Mouse (Mus musculus) midbrain, embryonic 15.5 days (tissue): Measurements from ENCODE around the gene Ankrd35. TPM values are rescaled to one million over a fixed set of nuclear protein-coding genes. Genes with fewer than 3 reads are reported as not detected.
A peak's percentile ranks its signal among the peaks of the same experiment; 100 is the strongest.

ENCODE experiments used
- ATAC-seq: fragments of 200-750 bp; cut with Nextera tagmentation; replicated peaks from 2 replicates; pipeline ENCODE4 v1.8.0; 2017; ENCODE audit warnings: moderate TSS enrichment
- H3K27ac ChIP-seq: fragments of 300-500 bp; sonication (generic); 2 replicates; pipeline ENCODE4 v1.5.1; 2015; ENCODE audit warnings: mild to moderate bottlenecking, inconsistent platforms
- H3K27me3 ChIP-seq: fragments of 300-500 bp; sonication (generic); replicated peaks from 2 replicates; pipeline ENCODE4 v1.6.1; 2015; ENCODE audit warnings: inconsistent platforms
- H3K36me3 ChIP-seq: fragments of 300-500 bp; sonication (generic); replicated peaks from 2 replicates; pipeline ENCODE4 v1.6.1; 2015; ENCODE audit warnings: inconsistent platforms
- H3K4me1 ChIP-seq: fragments of 300-500 bp; sonication (generic); 2 replicates; pipeline ENCODE4 v1.6.1; 2015; ENCODE audit warnings: inconsistent platforms
- H3K4me2 ChIP-seq: fragments of 300-500 bp; sonication (generic); 2 replicates; pipeline ENCODE4 v1.6.1; 2015; ENCODE audit warnings: inconsistent platforms, mild to moderate bottlenecking, moderate library complexity
- H3K4me3 ChIP-seq: fragments of 300-500 bp; sonication (generic); 2 replicates; pipeline ENCODE4 v1.5.1; 2015; ENCODE audit warnings: mild to moderate bottlenecking, inconsistent platforms
- H3K9ac ChIP-seq: fragments of 300-500 bp; sonication (generic); 2 replicates; pipeline ENCODE4 v1.6.1; 2015; ENCODE audit warnings: mild to moderate bottlenecking, inconsistent platforms
- H3K9me3 ChIP-seq: fragments of 300-500 bp; sonication (generic); 2 replicates; pipeline ENCODE4 v1.6.1; 2016; ENCODE audit warnings: inconsistent platforms
- WGBS: fragments of 180-500 bp; shearing (Covaris S2); methylation state at CpG from one replicate; pipeline ENCODE4 v1.1.7; 2015; ENCODE audit warnings: mixed read lengths; 5-methylcytosine and 5-hydroxymethylcytosine counted together
- polyA plus RNA-seq: library from polyadenylated mRNA; unstranded; fragments of >200 nt; fragmentation: Nextera tagmentation; extraction: Ambion mirVana; gene quantifications from 2 replicates; pipeline ENCODE4 v1.2.1, GENCODE M21; 2015

Gene Ankrd35
- polyA plus RNA-seq, 1 experiment from 2014 or later, result 2.1 TPM

DNA sequence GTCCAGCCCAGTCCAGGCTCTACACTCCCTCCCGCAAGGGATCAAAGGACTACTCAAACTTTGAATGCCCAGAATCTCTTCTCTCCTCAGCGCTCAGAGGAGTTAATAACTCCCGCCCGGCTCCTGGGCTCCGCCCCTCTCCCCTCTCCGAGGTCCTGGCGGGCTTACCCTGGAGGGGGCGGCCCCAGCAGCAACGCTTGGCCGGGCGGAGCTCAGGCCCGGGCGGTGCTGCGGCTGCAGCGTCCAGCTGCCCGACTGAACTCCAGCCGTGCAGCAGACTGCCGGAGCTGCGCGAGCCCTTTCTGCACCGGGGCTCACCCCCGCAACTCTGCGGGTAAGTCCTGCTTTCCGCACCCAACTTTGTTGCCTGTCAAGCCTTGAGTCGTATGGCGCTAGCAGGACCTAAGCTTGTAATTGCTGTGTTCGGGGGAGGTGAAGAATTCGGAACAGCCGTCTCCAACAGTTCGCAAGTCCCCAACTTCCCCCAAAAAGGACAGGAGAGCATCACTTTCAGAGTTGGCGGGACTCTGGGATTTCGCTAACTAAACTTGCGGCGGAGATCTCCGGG, 26.4 kb downstream of the Ankrd35 start, which contains the start of gene Pias3:
Gene Pias3, plus strand, starts transcription at position 187 of the 568 bp plus-strand sequence.
- Histone ChIP-seq H3K27me3 (no peaks in the 10 kb centered on the region), H3K4me3 (peak within 1 kb of the TSS; percentile 92), H3K4me1 (peaks cover 19% of the 10 kb centered on the region), H3K27ac (peak within 1 kb of the TSS; percentile 91), H3K4me2 (peak within 1 kb of the TSS; percentile 90), H3K9ac (peak within 1 kb of the TSS; percentile 89), H3K36me3 (no peaks in the 10 kb centered on the region), H3K9me3 (no peaks in the 10 kb centered on the region)
- WGBS, result 2% methylated on average over 33 of the region's 35 CpGs
- peak; percentile 67 for ATAC-seq

DNA sequence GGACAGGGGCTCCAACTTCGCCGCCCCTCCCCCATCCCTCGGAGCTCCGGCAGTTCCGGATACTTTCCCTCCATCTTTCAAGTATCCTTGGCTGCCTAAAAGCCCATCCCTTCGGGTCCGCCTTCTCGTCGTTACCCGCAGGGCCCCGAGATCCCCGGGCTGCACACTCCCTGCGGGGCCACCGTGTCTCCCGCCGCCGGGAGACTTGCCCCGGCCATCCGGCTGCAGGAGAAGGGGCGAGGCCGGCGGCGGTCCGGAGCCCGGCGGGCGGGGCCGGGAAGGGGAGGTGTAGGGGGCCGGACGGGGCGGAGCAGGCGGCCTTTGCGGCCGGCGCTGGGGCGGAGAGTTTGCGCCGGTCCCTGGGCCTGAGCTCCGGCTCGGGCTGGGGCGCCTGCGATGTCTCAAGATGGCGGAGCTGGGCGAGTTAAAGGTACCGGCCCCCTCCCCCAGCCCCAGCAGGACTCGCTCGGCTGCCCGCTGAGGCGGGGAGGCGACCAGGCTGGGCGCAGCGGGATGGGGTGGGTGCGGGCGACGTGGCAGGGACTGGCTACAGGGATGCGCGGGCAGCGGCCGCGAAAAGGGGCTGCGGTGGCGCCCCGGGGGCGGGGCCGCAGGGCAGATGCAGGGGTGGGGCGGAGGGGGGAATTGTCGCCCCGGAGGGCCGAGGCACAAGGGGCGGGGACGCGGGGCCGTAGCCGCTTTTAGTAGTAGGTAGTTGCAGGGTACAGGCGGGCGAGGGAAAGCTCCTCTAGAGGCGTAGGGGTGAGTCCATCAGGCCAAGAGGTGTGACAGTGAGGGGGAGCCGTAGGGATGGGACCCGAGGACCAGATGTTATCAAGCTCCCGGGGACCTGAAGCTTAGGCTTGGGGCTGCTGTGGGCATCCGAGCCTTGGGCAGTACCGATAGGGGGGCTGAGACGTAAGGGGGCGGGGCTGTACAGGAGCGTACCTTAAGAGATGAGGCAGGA, 27.1 kb downstream of the Ankrd35 start:
- H3K4me1 ChIP-seq, result peaks cover 19% of the 10 kb centered on the region
- peak overlapping the region; percentile 92 for H3K4me3 ChIP-seq
- H3K27me3 ChIP-seq, result no peaks in the 10 kb centered on the region

DNA sequence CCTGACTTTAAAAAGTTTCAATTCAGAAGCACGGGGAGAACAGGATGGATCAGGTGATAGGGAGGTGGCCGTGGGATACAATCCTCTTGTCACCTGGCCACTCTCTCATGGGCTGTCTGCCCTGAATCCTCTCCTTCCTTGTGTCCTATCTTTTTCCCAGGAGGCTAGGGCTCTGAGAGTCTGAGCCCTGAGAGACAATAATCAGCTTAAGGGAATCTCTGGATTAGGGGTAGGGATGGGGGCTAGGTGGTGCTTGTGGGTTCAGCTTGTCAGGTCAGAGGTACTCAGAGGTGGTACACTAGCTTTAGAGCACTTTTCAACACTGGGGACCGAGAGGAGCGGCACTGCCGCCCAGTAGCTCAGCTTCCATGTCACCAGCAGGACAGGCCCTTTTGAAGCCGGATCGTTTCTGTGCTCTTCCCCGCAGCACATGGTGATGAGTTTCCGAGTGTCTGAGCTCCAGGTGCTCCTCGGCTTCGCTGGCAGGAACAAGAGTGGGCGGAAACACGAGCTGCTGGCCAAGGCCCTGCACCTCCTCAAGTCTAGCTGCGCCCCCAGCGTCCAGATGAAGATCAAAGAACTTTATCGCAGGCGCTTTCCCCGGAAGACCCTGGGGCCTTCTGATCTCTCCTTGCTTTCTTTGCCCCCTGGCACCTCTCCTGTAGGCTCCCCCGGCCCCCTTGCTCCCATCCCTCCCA, 29.2 kb downstream of the Ankrd35 start:
- 54% methylated on average over 19 of the region's 19 CpGs for WGBS
- no peak overlapping the region for H3K4me3 ChIP-seq
- peaks cover 17% of the 10 kb centered on the region; the same call in 1 of the 2 replicates for H3K36me3 ChIP-seq
- H3K4me2 ChIP-seq, result no peak overlapping the region
- H3K9me3 ChIP-seq, result no peaks in the 10 kb centered on the region
- H3K27me3 ChIP-seq, result no peaks in the 10 kb centered on the region
- H3K27ac ChIP-seq, result no peak overlapping the region
- no peak overlapping the region for H3K9ac ChIP-seq
- no peak for ATAC-seq
- H3K4me1 ChIP-seq, result peaks cover 19% of the 10 kb centered on the region

More for the DNA sequence above, 27.1 kb downstream of the Ankrd35 start:
- ATAC-seq, result peak; percentile 94
- Histone ChIP-seq H3K36me3 (0 out of 2 replicates have a peak, but pooled peaks cover 4% of the 10 kb centered on the region), H3K9me3 (no peaks in the 10 kb centered on the region), H3K9ac (peak overlapping the region; percentile 89), H3K4me2 (peak overlapping the region; percentile 90), H3K27ac (peak overlapping the region; percentile 91)
- WGBS, result under 1% methylated on average over 70 of the region's 85 CpGs

DNA sequence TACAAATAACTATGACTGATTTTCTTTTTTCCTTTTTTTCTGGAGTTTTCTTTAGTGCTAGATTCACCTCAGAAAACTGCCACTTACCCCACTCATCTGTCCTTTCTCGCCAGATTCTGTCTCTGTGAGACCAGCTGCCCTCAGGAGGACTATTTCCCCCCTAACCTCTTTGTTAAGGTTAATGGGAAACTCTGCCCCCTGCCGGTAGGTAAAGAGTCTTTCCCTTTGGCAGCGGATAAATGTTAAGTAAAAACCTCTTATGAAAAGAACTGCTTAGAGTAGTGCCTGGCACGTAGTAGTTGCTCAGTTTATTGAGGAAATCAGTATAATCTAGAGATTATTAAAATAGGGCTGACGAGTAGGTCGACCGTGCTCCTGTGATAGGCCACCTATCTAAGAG, 30.4 kb downstream of the Ankrd35 start:
- Histone ChIP-seq H3K9ac (no peak overlapping the region), H3K4me2 (no peak overlapping the region), H3K36me3 (peaks cover 18% of the 10 kb centered on the region; the same call in 1 of the 2 replicates), H3K9me3 (no peaks in the 10 kb centered on the region), H3K27me3 (no peaks in the 10 kb centered on the region), H3K4me1 (peaks cover 19% of the 10 kb centered on the region), H3K4me3 (no peak overlapping the region), H3K27ac (no peak overlapping the region)
- no peak for ATAC-seq
- WGBS, result 59% methylated on average over 7 of the region's 7 CpGs

DNA sequence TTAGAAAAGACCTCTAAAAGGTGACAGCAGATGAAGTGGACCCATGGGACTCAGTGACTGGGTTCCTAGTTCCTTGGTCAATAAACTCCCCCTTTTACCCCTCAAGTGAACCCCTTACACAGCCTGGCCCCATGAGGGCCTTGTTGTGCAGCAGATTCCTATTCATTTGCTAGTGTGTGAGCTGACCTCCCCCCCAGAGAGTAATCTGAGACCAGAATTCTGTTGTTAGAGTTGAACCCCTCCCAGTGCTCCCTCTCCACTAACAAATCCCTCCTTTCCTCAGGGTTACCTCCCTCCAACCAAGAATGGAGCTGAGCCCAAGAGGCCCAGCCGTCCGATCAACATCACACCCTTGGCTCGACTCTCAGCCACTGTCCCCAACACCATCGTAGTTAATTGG, 31.1 kb downstream of the Ankrd35 start:
- ATAC-seq, result no peak
- H3K4me3 ChIP-seq, result no peak overlapping the region
- no peak overlapping the region for H3K27ac ChIP-seq
- H3K4me1 ChIP-seq, result peaks cover 16% of the 10 kb centered on the region
- H3K4me2 ChIP-seq, result no peak overlapping the region
- H3K27me3 ChIP-seq, result no peaks in the 10 kb centered on the region
- WGBS, result 87% methylated on average over 4 of the region's 4 CpGs
- H3K9me3 ChIP-seq, result no peaks in the 10 kb centered on the region
- H3K9ac ChIP-seq, result no peak overlapping the region
- peaks cover 18% of the 10 kb centered on the region; the same call in 1 of the 2 replicates for H3K36me3 ChIP-seq

DNA sequence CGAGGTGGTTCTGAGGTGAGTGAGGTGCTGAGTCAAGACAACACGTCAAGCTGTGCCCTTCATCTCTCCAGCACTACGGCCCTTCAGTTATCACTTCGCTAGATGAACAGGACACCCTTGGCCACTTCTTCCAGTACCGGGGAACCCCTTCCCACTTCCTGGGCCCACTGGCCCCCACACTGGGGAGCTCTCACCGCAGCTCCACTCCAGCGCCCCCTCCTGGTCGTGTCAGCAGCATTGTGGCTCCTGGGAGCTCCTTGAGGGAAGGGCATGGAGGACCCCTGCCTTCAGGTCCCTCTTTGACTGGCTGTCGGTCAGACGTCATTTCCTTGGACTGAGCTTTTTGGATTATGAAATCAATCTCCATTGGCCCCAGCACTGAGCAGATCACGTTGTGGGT, 34.8 kb downstream of the Ankrd35 start:
- peaks cover 7% of the 10 kb centered on the region; the same call in 1 of the 2 replicates for H3K4me1 ChIP-seq
- H3K4me2 ChIP-seq, result no peak overlapping the region
- H3K4me3 ChIP-seq, result no peak overlapping the region
- ATAC-seq, result no peak
- 62% methylated on average over 11 of the region's 11 CpGs for WGBS
- peaks cover 18% of the 10 kb centered on the region; the same call in 1 of the 2 replicates for H3K36me3 ChIP-seq
- H3K9me3 ChIP-seq, result no peaks in the 10 kb centered on the region
- no peak overlapping the region for H3K27ac ChIP-seq
- H3K27me3 ChIP-seq, result no peaks in the 10 kb centered on the region
- H3K9ac ChIP-seq, result no peak overlapping the region

DNA sequence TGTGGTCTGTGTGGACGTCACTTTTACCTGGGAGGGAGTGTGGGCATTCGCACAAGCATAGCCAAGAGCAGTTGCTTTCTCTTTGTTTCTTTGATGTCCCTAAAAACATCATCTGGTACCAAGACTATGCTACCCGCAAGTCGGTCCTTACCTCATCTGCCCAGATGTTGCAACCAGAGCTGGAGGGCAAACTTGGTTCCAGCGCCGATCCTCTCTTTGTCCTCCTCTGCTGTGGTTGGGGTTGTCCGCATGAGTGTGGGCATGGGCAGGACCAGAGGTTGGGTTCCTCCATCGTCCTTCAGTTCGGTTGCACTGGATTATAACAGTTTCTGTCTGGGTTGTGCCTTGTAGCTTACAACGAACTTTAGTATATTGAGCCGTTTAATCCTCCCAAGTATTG, 36.3 kb downstream of the Ankrd35 start:
- no peak overlapping the region for H3K9ac ChIP-seq
- H3K27ac ChIP-seq, result no peak overlapping the region
- no peak overlapping the region for H3K4me3 ChIP-seq
- peaks cover 7% of the 10 kb centered on the region; the same call in 1 of the 2 replicates for H3K4me1 ChIP-seq
- H3K27me3 ChIP-seq, result no peaks in the 10 kb centered on the region
- ATAC-seq, result no peak
- no peaks in the 10 kb centered on the region for H3K9me3 ChIP-seq
- peaks cover 18% of the 10 kb centered on the region for H3K36me3 ChIP-seq
- WGBS, result 94% methylated on average over 11 of the region's 11 CpGs
- H3K4me2 ChIP-seq, result no peak overlapping the region

DNA sequence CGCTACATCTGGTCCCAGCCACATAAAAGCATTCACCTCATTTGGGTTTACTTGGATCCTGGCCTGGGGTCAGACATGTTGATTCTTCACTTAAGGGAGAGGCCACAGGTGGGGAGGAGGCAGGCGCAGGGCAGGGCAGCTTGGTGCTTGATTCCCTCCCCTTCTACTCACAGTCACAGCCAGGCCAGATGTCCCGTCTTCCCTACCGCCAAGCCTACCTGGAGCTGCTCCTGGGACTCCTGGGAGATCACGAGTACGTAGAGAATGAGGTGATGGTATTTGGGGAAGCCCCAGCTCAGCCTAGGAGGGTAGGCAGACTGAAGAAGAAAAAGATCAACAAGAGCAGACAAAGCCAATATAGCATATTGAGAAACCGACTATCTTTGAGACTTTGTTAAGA, 37.1 kb downstream of the Ankrd35 start:
- WGBS, result 75% methylated on average over 7 of the region's 7 CpGs
- ATAC-seq, result no peak

DNA sequence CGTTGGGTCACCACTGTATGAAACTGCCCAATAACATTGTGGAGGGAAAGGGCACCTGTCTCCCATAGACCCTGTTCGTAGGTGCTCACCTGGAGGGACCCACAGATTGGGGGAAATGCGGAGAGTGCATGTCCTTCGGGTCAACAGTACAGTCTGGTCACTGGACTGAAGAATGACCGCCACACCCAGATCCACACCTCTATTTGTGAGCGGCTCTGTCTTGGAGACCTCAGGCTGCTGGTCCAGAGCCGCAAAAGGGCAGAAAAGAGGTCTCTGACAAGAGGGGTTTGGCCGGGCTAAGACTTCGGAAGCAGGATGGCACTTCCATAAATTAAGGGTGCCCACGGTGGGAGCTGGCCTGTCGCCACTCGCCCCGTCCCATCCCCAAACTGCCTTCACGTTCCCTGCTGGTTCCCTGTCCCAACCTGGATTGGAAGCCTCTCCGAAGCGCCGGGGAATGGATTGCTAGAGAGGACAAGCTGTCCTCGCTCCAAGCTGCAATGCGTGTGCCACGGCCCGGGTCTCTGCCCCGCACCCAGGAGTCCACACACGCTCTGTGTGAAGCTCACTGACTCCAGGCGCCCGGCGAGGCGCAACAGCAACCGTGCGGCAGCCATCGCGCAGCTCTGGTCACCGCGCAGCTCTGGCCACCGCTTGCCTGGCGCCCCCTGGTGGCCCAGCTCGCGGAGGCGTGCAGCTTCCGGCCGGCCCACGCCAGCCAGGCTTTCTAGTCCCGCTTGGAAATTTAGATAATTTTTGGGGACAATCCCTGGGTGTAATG, 38.2 kb downstream of the Ankrd35 start, which contains the start of gene Nudt17:
Gene Nudt17, minus strand, starts transcription at position 660 of the 781 bp plus-strand sequence.
- no peak within 1 kb of the TSS for H3K27ac ChIP-seq
- WGBS, result 4% methylated on average over 42 of the region's 42 CpGs
- peak within 1 kb of the TSS; percentile 69 for H3K9ac ChIP-seq
- H3K4me2 ChIP-seq, result peak within 1 kb of the TSS; percentile 90
- H3K4me3 ChIP-seq, result peak within 1 kb of the TSS; percentile 46
- H3K9me3 ChIP-seq, result no peaks in the 10 kb centered on the region
- H3K27me3 ChIP-seq, result no peaks in the 10 kb centered on the region
- ATAC-seq, result peak; percentile 91
- peaks cover 22% of the 10 kb centered on the region for H3K36me3 ChIP-seq
- H3K4me1 ChIP-seq, result peaks cover 7% of the 10 kb centered on the region; the same call in 1 of the 2 replicates

More for the DNA sequence above, 37.1 kb downstream of the Ankrd35 start:
- no peak overlapping the region for H3K4me3 ChIP-seq
- H3K27ac ChIP-seq, result no peak overlapping the region
- no peak overlapping the region for H3K4me2 ChIP-seq
- H3K4me1 ChIP-seq, result peaks cover 7% of the 10 kb centered on the region; the same call in 1 of the 2 replicates
- no peaks in the 10 kb centered on the region for H3K27me3 ChIP-seq
- no peak overlapping the region for H3K9ac ChIP-seq
- peaks cover 21% of the 10 kb centered on the region for H3K36me3 ChIP-seq
- no peaks in the 10 kb centered on the region for H3K9me3 ChIP-seq

DNA sequence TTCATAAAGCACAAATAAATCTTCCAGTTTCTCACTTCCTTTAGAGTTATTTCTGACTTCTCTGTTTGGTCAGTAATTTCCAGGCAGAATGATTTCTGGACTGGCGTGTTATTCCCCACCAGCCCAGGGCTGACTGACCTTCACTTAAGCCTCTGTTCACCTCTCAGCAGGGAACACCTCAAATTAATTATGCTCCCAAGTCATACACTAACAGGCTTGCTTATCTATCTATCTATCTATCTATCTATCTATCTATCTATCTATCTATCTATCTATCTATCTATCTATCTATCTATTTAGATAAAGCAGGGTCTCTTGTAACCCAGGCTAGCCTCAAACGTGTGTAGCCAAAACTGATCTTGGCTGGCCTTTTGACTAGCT, 38.7 kb downstream of the Ankrd35 start:
- H3K27me3 ChIP-seq, result no peaks in the 10 kb centered on the region
- WGBS, result 49% methylated on average over 2 of the region's 2 CpGs
- peaks cover 7% of the 10 kb centered on the region; the same call in 1 of the 2 replicates for H3K4me1 ChIP-seq
- no peak overlapping the region for H3K27ac ChIP-seq
- H3K9ac ChIP-seq, result no peak overlapping the region
- H3K36me3 ChIP-seq, result peaks cover 24% of the 10 kb centered on the region
- 0 out of 2 replicates have a peak, but pooled peaks have one; percentile 12 for ATAC-seq
- peak overlapping the region; percentile 90 for H3K4me2 ChIP-seq
- peak overlapping the region; percentile 46 for H3K4me3 ChIP-seq
- no peaks in the 10 kb centered on the region for H3K9me3 ChIP-seq

DNA sequence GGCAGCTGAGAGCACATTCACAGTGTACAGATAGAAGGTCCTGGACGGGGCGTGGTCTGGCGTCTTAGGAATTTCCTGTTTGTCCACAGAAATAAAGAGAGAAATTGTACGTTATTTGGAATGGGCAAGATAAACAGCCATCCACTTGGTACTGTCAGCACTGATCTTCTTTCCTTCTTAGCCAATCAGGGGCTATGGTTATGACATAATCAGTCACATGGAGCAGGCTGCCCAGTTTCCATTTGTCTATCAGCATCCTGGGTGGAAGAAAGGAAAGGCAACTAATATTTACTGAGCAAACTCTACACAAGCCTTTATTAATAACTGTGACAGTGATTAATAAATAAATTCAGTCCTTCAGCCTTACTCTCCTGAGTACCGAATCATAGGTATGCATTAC, 44.4 kb downstream of the Ankrd35 start:
- 96% methylated on average over 5 of the region's 5 CpGs for whole genome bisulfite sequencing
- H3K9me3 ChIP-seq, result no peaks in the 10 kb centered on the region
- H3K4me2 ChIP-seq, result no peak overlapping the region
- peaks cover 36% of the 10 kb centered on the region for H3K36me3 ChIP-seq
- H3K4me1 ChIP-seq, result no peaks in the 10 kb centered on the region
- no peaks in the 10 kb centered on the region for H3K27me3 ChIP-seq
- H3K4me3 ChIP-seq, result no peak overlapping the region
- ATAC-seq, result no peak
- no peak overlapping the region for H3K9ac ChIP-seq
- no peak overlapping the region for H3K27ac ChIP-seq
